Mouse (Mus musculus) ES-Bruce4 (cell line): Measurements from ENCODE around the gene Ly6g6d.

ENCODE experiments used
- CTCF ChIP-seq: IDR thresholded peaks from one replicate; pipeline ENCODE4 v1.8.1; 2011; ENCODE audit warnings: low read depth, low read length
- EP300 ChIP-seq: IDR thresholded peaks from 2 replicates; pipeline ENCODE4 v1.6.1; 2011; ENCODE audit warnings: low read depth, low read length; ENCODE audit not compliant: insufficient read depth
- POLR2A ChIP-seq: IDR thresholded peaks from one replicate; pipeline ENCODE4 v1.8.1; 2011; ENCODE audit warnings: low read length; ENCODE audit not compliant: insufficient read depth

- TF ChIP-seq CTCF (no peak), POLR2A (no peak), EP300 (no peak)
Measured at GRCm38 (mm10) chr17:35083929-35084497, 6.1 kb upstream of the Ly6g6d start.
